Mouse (Mus musculus) spleen, postnatal 10 days (tissue): ENCODE results near the gene Nav3.
"Not testable (repeated sequence)": the region's sequence is repeated elsewhere in the genome, so short reads cannot be mapped to it uniquely, and the experiment has no call there.

Experiments
- DNase-seq, 2 experiments: peaks; one replicate each; pipeline ENCODE4 v3.0.0; 2021 to 2022; ENCODE audit warnings: low spot score in 2 of 2

The Nav3 gene

GRCm38 (mm10) chr10:110383506-110384229, 72.3 kb downstream of the Nav3 start:
- DNase-seq: not testable (repeated sequence)

GRCm38 (mm10) chr10:110380792-110381191, 75.2 kb downstream of the Nav3 start:
- DNase-seq: no peak

GRCm38 (mm10) chr10:110372724-110373455, 83.1 kb downstream of the Nav3 start:
- DNase-seq: no peak

GRCm38 (mm10) chr10:110352148-110352547, 103.9 kb downstream of the Nav3 start:
- no peak for DNase-seq

- no peak for DNase-seq
Observed at GRCm38 (mm10) chr10:110330030-110330429, 126.0 kb downstream of the Nav3 start.

- no peak for DNase-seq
Observed at GRCm38 (mm10) chr10:110329629-110330028, 126.4 kb downstream of the Nav3 start.

GRCm38 (mm10) chr10:110322082-110322632, 133.8 kb downstream of the Nav3 start:
- DNase-seq: no peak

- DNase-seq: no peak
Observed at GRCm38 (mm10) chr10:110317275-110317674, 138.7 kb downstream of the Nav3 start.

GRCm38 (mm10) chr10:110314525-110314924, 141.5 kb downstream of the Nav3 start:
- DNase-seq: no peak

- no peak for DNase-seq
Observed at GRCm38 (mm10) chr10:110313959-110314358, 142.0 kb downstream of the Nav3 start.

- no peak for DNase-seq
Observed at GRCm38 (mm10) chr10:110309511-110309910, 146.5 kb downstream of the Nav3 start.

GRCm38 (mm10) chr10:110305609-110306008, 150.4 kb downstream of the Nav3 start:
- no peak for DNase-seq

- no peak for DNase-seq
Observed at GRCm38 (mm10) chr10:110290016-110290623, 165.9 kb downstream of the Nav3 start.

GRCm38 (mm10) chr10:110283879-110284278, 172.1 kb downstream of the Nav3 start:
- DNase-seq: no peak

- no peak for DNase-seq
Observed at GRCm38 (mm10) chr10:110272818-110273217, 183.2 kb downstream of the Nav3 start.

GRCm38 (mm10) chr10:110270561-110270960, 185.4 kb downstream of the Nav3 start:
- DNase-seq: no peak

GRCm38 (mm10) chr10:110242128-110242561, 213.9 kb downstream of the Nav3 start:
- DNase-seq: no peak

- no peak for DNase-seq
Observed at GRCm38 (mm10) chr10:110240667-110241066, 215.3 kb downstream of the Nav3 start.

- DNase-seq: no peak
Observed at GRCm38 (mm10) chr10:110233307-110233930, 222.6 kb downstream of the Nav3 start.

- DNase-seq: no peak
Observed at GRCm38 (mm10) chr10:110206411-110206810, 249.6 kb downstream of the Nav3 start.

GRCm38 (mm10) chr10:110204121-110204697, 251.8 kb downstream of the Nav3 start:
- DNase-seq: peak in 1 of 2 experiments; percentile 13
